Mouse (Mus musculus) C2C12 (cell line): ENCODE measurements around the gene Znrd1as.

ENCODE experiments used
- CTCF ChIP-seq: IDR thresholded peaks from one replicate; pipeline ENCODE4 v1.5.1; 2011; ENCODE audit not compliant: control insufficient read depth, insufficient read depth, insufficient read length
- MYOD1 ChIP-seq: IDR thresholded peaks from one replicate; pipeline ENCODE4 v1.6.1; 2011; ENCODE audit warnings: low read depth; ENCODE audit not compliant: control insufficient read depth, insufficient read length

DNA sequence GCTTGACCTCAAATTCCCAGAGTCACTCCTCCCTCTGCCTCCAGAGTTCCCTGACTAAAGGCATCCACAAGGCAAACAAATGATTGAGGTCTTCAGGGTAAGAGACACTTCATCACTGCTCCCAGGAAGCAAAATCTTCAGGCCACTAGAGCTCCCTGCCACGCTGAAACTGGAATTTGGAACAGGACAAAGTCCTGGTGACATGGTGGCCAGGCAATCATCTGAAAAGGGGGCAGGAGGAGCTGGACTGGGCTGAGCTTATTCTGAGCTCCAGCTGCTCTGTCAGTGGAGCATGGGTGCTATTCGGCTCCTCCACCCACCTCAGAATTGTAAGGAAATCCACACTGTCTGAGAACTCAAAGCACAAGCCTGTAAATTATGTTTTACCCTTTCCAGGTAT is 46.4 kb upstream of the Znrd1as start:
- no peak for TF ChIP-seq CTCF
- TF ChIP-seq MYOD1 = no peak
